Mouse (Mus musculus) heart, embryonic 13.5 days (tissue): Measurements from ENCODE around the gene Dpyd. TPM values are rescaled to one million over a fixed set of nuclear protein-coding genes. Genes with fewer than 3 reads are reported as not detected.

ENCODE experiments used
- ATAC-seq: fragments of 200-750 bp; cut with Nextera tagmentation; 2 replicates; pipeline ENCODE4 v1.8.0; 2017; ENCODE audit warnings: moderate TSS enrichment; ENCODE audit not compliant: insufficient number of reproducible peaks, low FRiP score, low TSS enrichment; ENCODE audit errors: extremely low read depth
- H3K27ac ChIP-seq: fragments of 300-500 bp; sonication (generic); replicated peaks from 2 replicates; pipeline ENCODE4 v1.5.1; 2015; ENCODE audit warnings: moderate library complexity, mild to moderate bottlenecking, inconsistent platforms
- H3K27me3 ChIP-seq: fragments of 300-500 bp; sonication (generic); replicated peaks from 2 replicates; pipeline ENCODE4 v1.6.1; 2015; ENCODE audit warnings: mild to moderate bottlenecking, inconsistent platforms
- H3K36me3 ChIP-seq: fragments of 300-500 bp; sonication (generic); 2 replicates; pipeline ENCODE4 v1.6.1; 2015; ENCODE audit warnings: mild to moderate bottlenecking, inconsistent platforms
- H3K4me1 ChIP-seq: fragments of 300-500 bp; sonication (generic); 2 replicates; pipeline ENCODE4 v1.6.1; 2015; ENCODE audit warnings: inconsistent platforms
- H3K4me2 ChIP-seq: fragments of 300-500 bp; sonication (generic); 2 replicates; pipeline ENCODE4 v1.6.1; 2015; ENCODE audit warnings: inconsistent platforms, mild to moderate bottlenecking, moderate library complexity
- H3K4me3 ChIP-seq: fragments of 300-500 bp; sonication (generic); 2 replicates; pipeline ENCODE4 v1.5.1; 2015; ENCODE audit warnings: moderate library complexity, mild to moderate bottlenecking, inconsistent platforms
- H3K9ac ChIP-seq: fragments of 300-500 bp; sonication (generic); 2 replicates; pipeline ENCODE4 v1.6.1; 2015; ENCODE audit warnings: inconsistent platforms, mild to moderate bottlenecking, moderate library complexity
- H3K9me3 ChIP-seq: fragments of 300-500 bp; sonication (generic); 2 replicates; pipeline ENCODE4 v1.6.1; 2016; ENCODE audit warnings: inconsistent platforms
- WGBS: fragments of 180-500 bp; shearing (Covaris S2); methylation state at CpG from one replicate; pipeline ENCODE4 v1.1.7; 2015; ENCODE audit warnings: mixed read lengths; 5-methylcytosine and 5-hydroxymethylcytosine counted together
- polyA plus RNA-seq: library from polyadenylated mRNA; unstranded; fragments of >200 nt; fragmentation: Nextera tagmentation; extraction: Ambion mirVana; gene quantifications from 2 replicates; pipeline ENCODE4 v1.2.1, GENCODE M21; 2015

Gene Dpyd
- polyA plus RNA-seq, 1 experiment from 2014 or later = 2.1 TPM

- H3K4me3 ChIP-seq = no peak overlapping the region
- no peak for ATAC-seq
- H3K4me1 ChIP-seq = no peaks in the 10 kb centered on the region
- H3K27me3 ChIP-seq = no peaks in the 10 kb centered on the region
- no peak overlapping the region for H3K27ac ChIP-seq
- peaks cover 3% of the 10 kb centered on the region; the same call in 1 of the 2 replicates for H3K9me3 ChIP-seq
- H3K36me3 ChIP-seq = no peaks in the 10 kb centered on the region
- H3K4me2 ChIP-seq = no peak overlapping the region
- WGBS = 83% methylated on average over 2 of the region's 2 CpGs
- H3K9ac ChIP-seq = no peak overlapping the region
Measured at GRCm38 (mm10) chr3:118991312-118991711, 429.4 kb downstream of the Dpyd start.

GRCm38 (mm10) chr3:118991793-118992192 lies 429.9 kb downstream of the Dpyd start:
- H3K27me3 ChIP-seq = no peaks in the 10 kb centered on the region
- no peak overlapping the region for H3K4me2 ChIP-seq
- WGBS = 71% methylated on average over 4 of the region's 4 CpGs
- no peak for ATAC-seq
- peaks cover 3% of the 10 kb centered on the region; the same call in 1 of the 2 replicates for H3K9me3 ChIP-seq
- no peaks in the 10 kb centered on the region for H3K4me1 ChIP-seq
- H3K27ac ChIP-seq = no peak overlapping the region
- H3K4me3 ChIP-seq = no peak overlapping the region
- no peak overlapping the region for H3K9ac ChIP-seq
- no peaks in the 10 kb centered on the region for H3K36me3 ChIP-seq

GRCm38 (mm10) chr3:119021255-119021654 lies 459.3 kb downstream of the Dpyd start:
- Histone ChIP-seq H3K4me2 (no peak overlapping the region), H3K4me3 (no peak overlapping the region), H3K27me3 (no peaks in the 10 kb centered on the region), H3K9me3 (no peaks in the 10 kb centered on the region), H3K9ac (no peak overlapping the region), H3K4me1 (no peaks in the 10 kb centered on the region), H3K36me3 (no peaks in the 10 kb centered on the region), H3K27ac (no peak overlapping the region)
- WGBS = 78% methylated on average over 7 of the region's 7 CpGs
- ATAC-seq = no peak

- no peaks in the 10 kb centered on the region for H3K36me3 ChIP-seq
- no peak overlapping the region for H3K27ac ChIP-seq
- no peaks in the 10 kb centered on the region for H3K4me1 ChIP-seq
- H3K27me3 ChIP-seq = no peaks in the 10 kb centered on the region
- no peaks in the 10 kb centered on the region for H3K9me3 ChIP-seq
- no peak overlapping the region for H3K9ac ChIP-seq
- ATAC-seq = no peak
- WGBS = 76% methylated on average over 1 of the region's 1 CpGs
- H3K4me3 ChIP-seq = no peak overlapping the region
- H3K4me2 ChIP-seq = no peak overlapping the region
Measured at GRCm38 (mm10) chr3:119042611-119043010, 480.7 kb downstream of the Dpyd start.

GRCm38 (mm10) chr3:119056144-119056543 lies 494.2 kb downstream of the Dpyd start:
- Histone ChIP-seq H3K4me2 (no peak overlapping the region), H3K4me3 (no peak overlapping the region), H3K4me1 (no peaks in the 10 kb centered on the region), H3K27ac (no peak overlapping the region), H3K9me3 (no peaks in the 10 kb centered on the region), H3K27me3 (no peaks in the 10 kb centered on the region), H3K36me3 (no peaks in the 10 kb centered on the region), H3K9ac (no peak overlapping the region)
- WGBS = 84% methylated on average over 1 of the region's 1 CpGs
- no peak for ATAC-seq

- WGBS = 55% methylated on average over 4 of the region's 4 CpGs
- Histone ChIP-seq H3K9me3 (no peaks in the 10 kb centered on the region), H3K9ac (no peak overlapping the region), H3K36me3 (no peaks in the 10 kb centered on the region), H3K27ac (no peak overlapping the region), H3K27me3 (no peaks in the 10 kb centered on the region), H3K4me3 (no peak overlapping the region), H3K4me1 (no peaks in the 10 kb centered on the region), H3K4me2 (no peak overlapping the region)
- no peak for ATAC-seq
Measured at GRCm38 (mm10) chr3:119063214-119063613, 501.3 kb downstream of the Dpyd start.

- H3K27me3 ChIP-seq = no peaks in the 10 kb centered on the region
- H3K9me3 ChIP-seq = no peaks in the 10 kb centered on the region
- H3K4me2 ChIP-seq = no peak overlapping the region
- 24% methylated on average over 1 of the region's 1 CpGs for WGBS
- no peak overlapping the region for H3K4me3 ChIP-seq
- no peak for ATAC-seq
- H3K9ac ChIP-seq = no peak overlapping the region
- H3K27ac ChIP-seq = no peak overlapping the region
- H3K36me3 ChIP-seq = no peaks in the 10 kb centered on the region
- no peaks in the 10 kb centered on the region for H3K4me1 ChIP-seq
Measured at GRCm38 (mm10) chr3:119063642-119064041, 501.7 kb downstream of the Dpyd start.

- Histone ChIP-seq H3K4me2 (no peak overlapping the region), H3K36me3 (no peaks in the 10 kb centered on the region), H3K9me3 (no peaks in the 10 kb centered on the region), H3K27me3 (no peaks in the 10 kb centered on the region), H3K4me3 (no peak overlapping the region), H3K4me1 (no peaks in the 10 kb centered on the region), H3K27ac (no peak overlapping the region), H3K9ac (no peak overlapping the region)
- no peak for ATAC-seq
- 77% methylated on average over 7 of the region's 7 CpGs for WGBS
Measured at GRCm38 (mm10) chr3:119064746-119065145, 502.8 kb downstream of the Dpyd start.

- Histone ChIP-seq H3K27me3 (no peaks in the 10 kb centered on the region), H3K9me3 (no peaks in the 10 kb centered on the region), H3K4me3 (no peak overlapping the region), H3K36me3 (no peaks in the 10 kb centered on the region), H3K9ac (no peak overlapping the region), H3K4me1 (no peaks in the 10 kb centered on the region), H3K27ac (no peak overlapping the region), H3K4me2 (no peak overlapping the region)
- no peak for ATAC-seq
- 71% methylated on average over 9 of the region's 9 CpGs for WGBS
Measured at GRCm38 (mm10) chr3:119067221-119067620, 505.3 kb downstream of the Dpyd start.

- WGBS = 48% methylated on average over 1 of the region's 1 CpGs
- no peaks in the 10 kb centered on the region for H3K4me1 ChIP-seq
- peaks cover 7% of the 10 kb centered on the region; the same call in 1 of the 2 replicates for H3K9me3 ChIP-seq
- no peak overlapping the region for H3K4me3 ChIP-seq
- ATAC-seq = no peak
- no peaks in the 10 kb centered on the region for H3K36me3 ChIP-seq
- no peak overlapping the region for H3K9ac ChIP-seq
- H3K27ac ChIP-seq = no peak overlapping the region
- no peaks in the 10 kb centered on the region for H3K27me3 ChIP-seq
- H3K4me2 ChIP-seq = no peak overlapping the region
Measured at GRCm38 (mm10) chr3:119086618-119087017, 524.7 kb downstream of the Dpyd start.

- Histone ChIP-seq H3K4me3 (no peak overlapping the region), H3K4me2 (no peak overlapping the region), H3K36me3 (no peaks in the 10 kb centered on the region), H3K27me3 (no peaks in the 10 kb centered on the region), H3K27ac (no peak overlapping the region), H3K4me1 (no peaks in the 10 kb centered on the region), H3K9me3 (no peaks in the 10 kb centered on the region), H3K9ac (no peak overlapping the region)
- 70% methylated on average over 5 of the region's 5 CpGs for WGBS
- ATAC-seq = no peak
Measured at GRCm38 (mm10) chr3:119095223-119095886, 533.4 kb downstream of the Dpyd start.

- Histone ChIP-seq H3K4me1 (no peaks in the 10 kb centered on the region), H3K36me3 (no peaks in the 10 kb centered on the region), H3K4me3 (no peak overlapping the region), H3K27ac (no peak overlapping the region), H3K27me3 (no peaks in the 10 kb centered on the region), H3K9me3 (no peaks in the 10 kb centered on the region), H3K4me2 (no peak overlapping the region), H3K9ac (no peak overlapping the region)
- 56% methylated on average over 2 of the region's 2 CpGs for WGBS
- ATAC-seq = no peak
Measured at GRCm38 (mm10) chr3:119126003-119126402, 564.1 kb downstream of the Dpyd start.
